Mouse (Mus musculus): ENCODE results near the gene Sh3bp4.

Sh3bp4 gene

GRCm38 (mm10) chr1:89127163-89127562 lies 56.9 kb downstream of the Sh3bp4 start:
- no peak for DNase-seq

- no peak for DNase-seq
Observed at GRCm38 (mm10) chr1:89130429-89130828, 60.2 kb downstream of the Sh3bp4 start.

- no peak for DNase-seq
Observed at GRCm38 (mm10) chr1:89131018-89131540, 60.9 kb downstream of the Sh3bp4 start.

- DNase-seq: peak; percentile 62 to 84
Observed at GRCm38 (mm10) chr1:89131707-89132106, 61.5 kb downstream of the Sh3bp4 start.

- peak; percentile 56 to 81 for DNase-seq
Observed at GRCm38 (mm10) chr1:89133266-89133665, 63.1 kb downstream of the Sh3bp4 start.

GRCm38 (mm10) chr1:89133717-89134116 lies 63.5 kb downstream of the Sh3bp4 start:
- no peak for DNase-seq

- DNase-seq: peak; percentile 72 to 75
Observed at GRCm38 (mm10) chr1:89136089-89136811, 66.0 kb downstream of the Sh3bp4 start.

GRCm38 (mm10) chr1:89137086-89137816 lies 67.0 kb downstream of the Sh3bp4 start:
- no peak for DNase-seq

- DNase-seq: peak in 1 of 2 experiments; percentile 69
Observed at GRCm38 (mm10) chr1:89138316-89138715, 68.1 kb downstream of the Sh3bp4 start.

- no peak for DNase-seq
Observed at GRCm38 (mm10) chr1:89140113-89140512, 69.9 kb downstream of the Sh3bp4 start.

GRCm38 (mm10) chr1:89151071-89151470 lies 80.9 kb downstream of the Sh3bp4 start:
- peak; percentile 46 to 81 for DNase-seq

GRCm38 (mm10) chr1:89152576-89152975 lies 82.4 kb downstream of the Sh3bp4 start:
- DNase-seq: peak; percentile 84 to 92

- peak; percentile 14 to 55 for DNase-seq
Observed at GRCm38 (mm10) chr1:89153203-89153602, 83.0 kb downstream of the Sh3bp4 start.

GRCm38 (mm10) chr1:89163483-89163882 lies 93.3 kb downstream of the Sh3bp4 start:
- no peak for DNase-seq

GRCm38 (mm10) chr1:89164281-89164680 lies 94.1 kb downstream of the Sh3bp4 start:
- no peak for DNase-seq

GRCm38 (mm10) chr1:89164685-89165084 lies 94.5 kb downstream of the Sh3bp4 start:
- no peak for DNase-seq

GRCm38 (mm10) chr1:89166814-89167249 lies 96.6 kb downstream of the Sh3bp4 start:
- no peak for DNase-seq

GRCm38 (mm10) chr1:89171275-89171767 lies 101.1 kb downstream of the Sh3bp4 start:
- DNase-seq: no peak

- no peak for DNase-seq
Observed at GRCm38 (mm10) chr1:89174621-89175020, 104.4 kb downstream of the Sh3bp4 start.

- peak in 1 of 2 experiments; percentile 30 for DNase-seq
Observed at GRCm38 (mm10) chr1:89175355-89175754, 105.1 kb downstream of the Sh3bp4 start.

- DNase-seq: no peak
Observed at GRCm38 (mm10) chr1:89183261-89183831, 113.1 kb downstream of the Sh3bp4 start.

- no peak for DNase-seq
Observed at GRCm38 (mm10) chr1:89184111-89184785, 114.0 kb downstream of the Sh3bp4 start.

- DNase-seq: no peak
Observed at GRCm38 (mm10) chr1:89184839-89185238, 114.6 kb downstream of the Sh3bp4 start.
